Mouse (Mus musculus) frontal cortex, postnatal 25 days (tissue): ENCODE results near the gene Arhgef10l.
A peak's percentile ranks its signal among the peaks of the same experiment; 100 is the strongest.

Experiments used
- DNase-seq, 2 experiments: peaks; one replicate each; pipeline ENCODE4 v3.0.0; 2022; ENCODE audit warnings: low spot score in 2 of 2

The Arhgef10l gene

GRCm38 (mm10) chr4:140694551-140695060, 28.8 kb upstream of the Arhgef10l start:
- no peak for DNase-seq

GRCm38 (mm10) chr4:140693513-140693912, 27.7 kb upstream of the Arhgef10l start:
- DNase-seq = no peak

GRCm38 (mm10) chr4:140691481-140691880, 25.7 kb upstream of the Arhgef10l start:
- no peak for DNase-seq

GRCm38 (mm10) chr4:140689873-140690655, 24.3 kb upstream of the Arhgef10l start:
- DNase-seq = no peak

- DNase-seq = no peak
Observed at GRCm38 (mm10) chr4:140688826-140689425, 23.1 kb upstream of the Arhgef10l start.

- DNase-seq = no peak
Observed at GRCm38 (mm10) chr4:140688044-140688825, 22.4 kb upstream of the Arhgef10l start.

GRCm38 (mm10) chr4:140684881-140685303, 19.1 kb upstream of the Arhgef10l start:
- DNase-seq = no peak

- no peak for DNase-seq
Observed at GRCm38 (mm10) chr4:140684141-140684871, 18.5 kb upstream of the Arhgef10l start.

- no peak for DNase-seq
Observed at GRCm38 (mm10) chr4:140683608-140684007, 17.8 kb upstream of the Arhgef10l start.

GRCm38 (mm10) chr4:140680731-140681397, 15.1 kb upstream of the Arhgef10l start:
- no peak for DNase-seq

GRCm38 (mm10) chr4:140679723-140680380, 14.0 kb upstream of the Arhgef10l start:
- DNase-seq = peak; percentile 66 to 78

GRCm38 (mm10) chr4:140679038-140679437, 13.2 kb upstream of the Arhgef10l start:
- no peak for DNase-seq

- DNase-seq = peak; percentile 68 to 72
Observed at GRCm38 (mm10) chr4:140674345-140674926, 8.6 kb upstream of the Arhgef10l start.

GRCm38 (mm10) chr4:140673527-140674264, 7.9 kb upstream of the Arhgef10l start:
- DNase-seq = no peak

GRCm38 (mm10) chr4:140667802-140668201, 2.0 kb upstream of the Arhgef10l start:
- no peak for DNase-seq

GRCm38 (mm10) chr4:140665053-140665452, 759 bp downstream of the Arhgef10l start:
- DNase-seq = no peak

GRCm38 (mm10) chr4:140662882-140663585, 2.8 kb downstream of the Arhgef10l start:
- DNase-seq = no peak

GRCm38 (mm10) chr4:140662453-140662852, 3.4 kb downstream of the Arhgef10l start:
- DNase-seq = no peak
